Mouse (Mus musculus) mouse trophoblast stem cell (cell line): ENCODE results near the gene Olfr1090.

Source experiments
- in situ Hi-C, 2 experiments: fragments of 300-500 bp; cut with MseI, MboI; formaldehyde crosslinking; loops; 2 replicates in 1 of 2; 3 replicates in 1 of 2; pipeline ENCODE4 v1.15.1; 2025

Gene Olfr1090

DNA sequence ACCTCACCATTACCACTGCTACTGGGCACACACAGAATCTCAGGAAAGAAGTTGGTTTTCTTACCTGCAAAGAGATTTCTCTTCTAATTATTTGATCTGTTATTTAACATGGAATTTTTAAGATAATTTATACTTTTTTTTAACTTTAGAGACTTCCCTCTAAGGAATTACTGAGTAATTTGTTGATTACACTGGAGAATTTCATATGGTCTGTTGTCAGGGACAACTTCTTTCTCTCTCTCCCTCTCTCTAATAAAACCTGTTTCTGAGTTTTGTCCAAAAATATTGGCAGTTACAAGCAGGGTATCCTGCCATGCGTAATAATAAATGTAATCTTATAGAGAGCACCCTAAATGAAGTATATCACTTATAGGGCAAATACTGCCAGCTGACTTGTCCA is at the start of gene Olfr1090:
TSS of gene Olfr1090 (minus strand) at position 101 of the 400 bp plus-strand sequence.
- in situ Hi-C loops = no loop called here

DNA sequence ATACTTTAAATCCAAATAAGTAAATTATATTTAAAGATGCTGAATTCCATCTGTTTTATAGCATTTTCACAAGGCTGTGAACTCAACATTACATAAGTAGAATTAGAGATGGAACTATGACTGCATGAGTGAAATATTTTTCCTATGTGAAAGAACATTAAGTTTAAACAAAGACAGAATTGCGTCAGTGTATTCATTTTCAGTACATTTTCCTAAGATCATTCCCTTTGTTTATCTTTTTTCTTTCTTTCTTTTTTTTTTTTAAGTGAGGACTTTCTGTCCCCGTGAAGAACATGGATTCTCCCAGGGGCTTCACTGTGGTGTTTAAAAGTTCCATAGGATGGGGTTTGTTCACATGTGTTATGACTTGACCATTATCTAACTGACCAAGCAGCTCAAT is 23.4 kb upstream of the Olfr1090 start, which contains the start of gene Olfr1093:
TSS of gene Olfr1093 (plus strand) at position 301 of the 400 bp plus-strand sequence.
- in situ Hi-C loops = no loop called here

- in situ Hi-C loops = no loop called here
Measured at GRCm38 (mm10) chr2:86761050-86761449, 2.3 kb upstream of the Olfr1090 start.

GRCm38 (mm10) chr2:86733601-86734000 is 25.2 kb downstream of the Olfr1090 start, which contains the start of gene Olfr1089:
Olfr1089 (minus strand) TSS chr2:86733701.
- in situ Hi-C loops = no loop called here
